9 mouse cellular contexts compared by ENCODE assay signal in the genomic region with DNA sequence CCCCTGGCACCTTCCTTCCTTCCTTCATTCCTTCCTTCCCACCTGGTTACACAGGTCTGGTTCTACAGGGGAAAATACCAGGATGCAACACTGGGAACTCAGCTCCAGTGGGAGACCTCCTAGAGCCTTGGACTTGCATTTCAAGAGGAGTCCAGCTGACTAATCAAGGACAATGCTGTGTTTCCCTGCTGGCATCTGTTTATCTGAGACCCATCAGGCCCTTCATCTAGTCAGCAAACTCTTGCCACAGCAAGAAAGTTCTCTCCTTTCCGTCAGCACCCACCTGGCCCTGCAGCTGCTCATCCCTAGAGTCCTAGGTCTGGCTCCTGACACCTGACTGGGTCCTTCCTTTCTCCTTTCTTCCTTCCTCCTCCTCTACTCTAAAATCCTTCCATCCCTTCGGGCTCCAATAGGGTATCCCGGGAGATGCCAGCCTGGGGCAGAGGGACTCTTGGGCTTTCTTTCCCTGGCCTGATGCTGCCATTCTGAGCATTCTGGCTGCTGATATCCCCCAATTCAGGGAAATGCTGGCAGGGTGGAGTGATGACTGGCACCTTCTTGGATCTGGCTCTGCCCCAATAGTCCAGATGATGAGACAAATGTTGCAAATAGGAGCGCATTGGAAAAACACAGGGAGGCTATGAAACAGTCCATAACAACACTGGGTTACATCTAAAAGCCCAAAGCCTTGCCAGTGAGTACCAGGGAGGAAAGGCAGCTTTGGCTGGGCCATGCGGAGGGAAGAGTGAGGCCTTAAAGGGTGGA. TPM values are rescaled to one million over a fixed set of nuclear protein-coding genes. Genes with fewer than 3 reads are reported as not detected.
DNase-seq lines count a peak whose midpoint lies in the region.
"Had no signal": no experiment of that assay in that cellular context is flagged by ENCODE, and none has a peak within 500 bp of the region (broad histone marks: within the 10 kb centered on the region; RNA-seq: fewer than 3 reads in every experiment).

No protein-coding gene starts in this region.

- H3K36me3 ChIP-seq in heart, embryonic 10.5 days, result peaks cover 33% of the 10 kb centered on the region

- no peak overlapping the region for H3K4me3 ChIP-seq in heart, embryonic 10.5 days

- DNase-seq in heart, embryonic 10.5 days (ENCODE audit: low spot score), result no peak
- DNase-seq in heart, postnatal 25 days (ENCODE audit: low spot score), result no peak
- DNase-seq in 3T3-L1 (ENCODE audit: low read depth, low spot score), result peak; percentile 47
- peak; percentile 84 to 88 for DNase-seq in cerebellum, postnatal 10 days
- peak; percentile 82 for DNase-seq in layer of hippocampus, adult 9-11 months
- DNase-seq in testis, postnatal 14 days (ENCODE audit: low spot score), result no peak
- DNase-seq in left cerebral cortex, adult 11 months (ENCODE audit: low spot score), result no peak
- no peak for DNase-seq in spleen, postnatal 14 days (ENCODE audit: low spot score in 2 of 2)
- DNase-seq: kidney, adult 18-20 months had no signal

- intact Hi-C loops in heart, postnatal 25 days (cut with DNase I), result loop anchor here (1.0 to 10.0 kb wide), 2 partner anchors 107 to 133 kb away; no protein-coding TSS in a partner anchor

- H3K27ac ChIP-seq in heart, embryonic 10.5 days, result 0 out of 2 replicates have a peak overlapping the region, but pooled peaks have one; percentile 22

- H3K4me1 ChIP-seq in heart, embryonic 10.5 days, result peaks cover 36% of the 10 kb centered on the region

- peaks cover 32% of the 10 kb centered on the region for H3K27me3 ChIP-seq in heart, embryonic 10.5 days (ENCODE audit: insufficient read depth, poor library complexity, severe bottlenecking)

- no peaks in the 10 kb centered on the region for H3K9me3 ChIP-seq in heart, embryonic 10.5 days

- 84% methylated on average over 5 of the region's 5 CpGs for WGBS in heart, embryonic 10.5 days

RNA-seq across cellular contexts. Expression of a gene that starts 2.7 kb away (rescaled TPM):
- polyA plus RNA-seq in heart, embryonic 10.5 days (2016; fragmentation: Nextera tagmentation; extraction: Ambion mirVana), result 10.4 and 11.3 TPM in 2 replicates
- total RNA-seq in heart, postnatal 25 days (2021), result 10 to 100 TPM; 46.8 to 48.6 TPM

Comparison
In these comparisons a context has a peak if more than half of its experiments do, and no peak if none do; other contexts are left out.
1. DNase-seq: peak in 3T3-L1 (single experiment), cerebellum, postnatal 10 days (2 of 2) and layer of hippocampus, adult 9-11 months (single experiment); none in heart, embryonic 10.5 days (single experiment), heart, postnatal 25 days (single experiment), testis, postnatal 14 days (single experiment), left cerebral cortex, adult 11 months (single experiment) and spleen, postnatal 14 days (0 of 2).